Mouse (Mus musculus) megakaryocyte, embryonic 14.5 days (primary cell): ENCODE measurements around the gene Cep135.

Experiments used
- FLI1 ChIP-seq: IDR thresholded peaks from 2 replicates; pipeline ENCODE4 v1.6.1; 2012; ENCODE audit warnings: low read length, inconsistent platforms, mixed read lengths
- GATA1 ChIP-seq: IDR thresholded peaks from 3 replicates; pipeline ENCODE4 v1.6.1; 2012; ENCODE audit warnings: mixed read lengths, low read length, inconsistent platforms, borderline replicate concordance

DNA sequence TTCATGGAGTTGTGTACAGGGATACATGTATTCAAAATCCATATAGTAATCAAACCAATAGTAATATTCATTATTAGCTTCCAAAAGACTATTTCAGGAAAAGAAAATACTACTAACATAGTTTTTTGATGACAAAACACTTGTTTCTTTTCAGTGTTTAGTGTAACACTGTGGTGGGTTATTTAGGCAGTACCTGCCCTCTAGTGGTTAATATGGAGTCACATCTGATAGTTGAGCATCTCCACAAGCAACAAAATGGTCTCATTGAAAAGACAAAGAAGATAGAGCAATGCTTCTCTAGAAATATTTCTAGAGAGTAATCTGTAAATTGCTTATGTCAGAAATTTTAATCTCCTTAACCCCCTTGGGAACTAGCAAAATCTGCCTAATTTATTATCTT lies 47.7 kb upstream of the Cep135 start:
- TF ChIP-seq GATA1 (no peak), FLI1 (no peak)
